Mouse (Mus musculus) gastrocnemius, adult 8-10 months (tissue): ENCODE data around the gene Ahdc1. TPM values are rescaled to one million over a fixed set of nuclear protein-coding genes. Genes with fewer than 3 reads are reported as not detected.
A peak's percentile ranks its signal among the peaks of the same experiment; 100 is the strongest.

Experiments used
- DNase-seq, 2 experiments: peaks; one replicate each; pipeline ENCODE4 v3.0.0; 2022; ENCODE audit warnings: low spot score in 2 of 2
- total RNA-seq, 4 experiments: library from RNA; stranded (reverse); gene quantifications; 2 replicates each; pipeline ENCODE4 v1.2.4; 2022

Gene Ahdc1
- total RNA-seq, 4 experiments from 2014 or later: 26.3 to 32.9 (median 28.9) TPM

- no peak for DNase-seq
Observed at GRCm38 (mm10) chr4:133054530-133054929, 43.5 kb downstream of the Ahdc1 start.

- DNase-seq: no peak
Observed at GRCm38 (mm10) chr4:133055163-133055951, 44.3 kb downstream of the Ahdc1 start.

DNA sequence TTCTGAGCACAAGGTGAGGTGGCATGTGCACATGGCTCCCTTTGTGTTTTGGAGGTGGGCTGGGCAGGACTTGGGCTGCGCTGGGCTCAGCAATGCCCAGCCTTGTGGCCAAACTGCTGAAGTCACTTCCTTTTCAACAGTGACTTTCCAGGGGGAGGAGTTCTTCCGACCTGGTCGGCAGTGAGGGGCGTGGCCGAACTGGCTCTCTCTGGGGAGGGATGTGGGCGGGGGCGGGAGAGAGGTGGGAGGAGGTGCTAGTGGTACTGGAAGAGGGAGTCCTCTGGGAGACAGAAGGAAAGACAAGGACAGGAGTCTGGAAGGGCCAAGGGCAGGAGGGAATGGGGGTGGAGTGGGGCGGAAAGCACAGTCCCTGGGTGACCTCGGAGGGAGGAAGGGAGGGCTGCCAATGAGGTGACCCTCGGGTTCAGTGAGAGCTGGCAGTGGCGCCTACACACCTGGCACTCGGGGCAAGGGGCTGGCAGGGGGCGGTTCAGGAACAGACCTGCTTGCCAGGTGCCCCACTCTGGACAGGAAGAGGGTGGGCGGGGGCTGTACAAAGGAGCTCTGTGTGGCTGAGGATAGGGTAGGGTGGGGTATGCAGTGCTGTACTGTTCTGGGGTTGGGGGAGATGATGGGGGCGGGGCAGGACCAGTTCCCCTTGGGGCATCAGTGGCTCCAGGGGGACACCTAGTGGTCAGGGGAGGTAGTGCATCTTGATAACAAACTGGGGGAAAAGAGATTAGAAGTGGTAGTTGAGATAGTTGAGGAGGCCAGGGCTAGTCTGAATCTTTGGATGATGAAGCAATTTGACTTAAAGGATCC is 45.2 kb downstream of the Ahdc1 start:
- peak; percentile 65 to 70 for DNase-seq

DNA sequence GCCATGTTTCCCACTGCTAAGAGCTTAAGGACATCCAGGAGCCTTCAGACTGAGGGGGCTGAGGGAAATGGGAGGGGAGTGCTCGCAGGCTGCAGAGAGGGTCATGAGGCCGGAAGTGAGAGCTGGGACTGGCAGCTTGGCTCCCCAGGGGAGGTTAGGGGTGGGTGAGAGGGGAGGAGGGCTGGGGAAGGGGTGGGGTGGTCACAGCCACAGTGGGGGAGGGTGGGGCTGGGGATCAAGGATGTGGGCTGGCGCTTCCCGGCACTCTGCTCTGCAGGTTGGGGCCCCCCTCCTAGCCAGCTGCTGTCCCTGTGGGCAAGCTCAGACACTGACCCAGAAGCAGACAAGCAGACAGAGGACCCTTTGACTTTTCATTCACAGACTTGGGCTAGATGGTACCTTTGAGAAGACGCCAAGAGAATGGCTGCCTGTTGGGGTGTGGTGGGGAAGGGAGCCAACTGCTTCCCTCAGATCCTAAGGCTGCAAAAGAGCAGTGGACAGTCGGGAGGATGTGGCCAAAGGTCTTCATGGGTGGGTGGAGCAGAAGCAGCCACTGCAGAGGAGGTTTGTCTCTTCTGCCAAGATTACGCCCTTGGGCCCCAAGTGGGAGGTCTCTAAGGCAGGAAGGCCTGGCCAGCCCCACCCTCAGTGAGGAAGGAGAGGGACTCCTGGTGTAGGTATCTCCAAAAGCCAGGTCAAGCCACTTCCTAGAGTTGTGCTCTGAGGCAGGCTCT is 46.5 kb downstream of the Ahdc1 start:
- DNase-seq: peak in 1 of 2 experiments; percentile 72

DNA sequence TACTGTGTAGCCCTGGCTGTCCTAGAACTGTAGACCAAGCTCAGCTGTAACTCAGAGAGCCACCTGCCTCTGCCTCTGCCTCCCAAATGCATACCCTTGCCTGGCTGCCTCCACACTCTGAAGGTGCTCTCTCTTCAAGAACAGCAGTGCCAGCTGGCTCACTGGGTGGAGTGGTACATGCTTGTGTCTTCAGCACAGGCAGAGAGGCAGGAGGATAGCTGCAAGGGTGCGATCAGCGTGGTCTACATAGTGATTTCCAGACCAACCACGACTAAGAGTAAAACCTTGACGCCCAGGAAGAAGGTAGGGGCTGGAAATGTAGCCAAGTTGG is 47.0 kb downstream of the Ahdc1 start:
- DNase-seq: no peak

- no peak for DNase-seq
Observed at GRCm38 (mm10) chr4:133058513-133059480, 47.7 kb downstream of the Ahdc1 start.

DNA sequence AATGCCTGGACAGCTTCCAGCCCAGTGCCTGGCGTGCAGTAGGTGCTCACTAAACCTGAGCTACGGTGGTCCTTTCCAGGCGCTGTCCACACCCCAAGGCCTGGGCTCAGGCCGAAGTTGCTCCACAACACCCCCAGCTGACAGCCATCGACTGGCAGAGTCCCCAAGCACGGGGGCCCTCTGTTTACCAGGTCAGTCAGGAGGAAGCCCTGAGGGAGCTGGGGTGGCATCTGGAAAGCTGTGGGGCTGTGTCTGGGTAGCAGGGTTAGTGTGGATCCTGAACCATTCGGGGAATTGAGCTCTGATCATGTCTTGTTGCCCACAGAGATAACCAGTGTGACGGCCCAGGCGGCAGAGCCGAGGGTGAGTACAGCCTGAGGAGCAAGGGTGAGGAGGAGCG is 49.6 kb downstream of the Ahdc1 start:
- no peak for DNase-seq

DNA sequence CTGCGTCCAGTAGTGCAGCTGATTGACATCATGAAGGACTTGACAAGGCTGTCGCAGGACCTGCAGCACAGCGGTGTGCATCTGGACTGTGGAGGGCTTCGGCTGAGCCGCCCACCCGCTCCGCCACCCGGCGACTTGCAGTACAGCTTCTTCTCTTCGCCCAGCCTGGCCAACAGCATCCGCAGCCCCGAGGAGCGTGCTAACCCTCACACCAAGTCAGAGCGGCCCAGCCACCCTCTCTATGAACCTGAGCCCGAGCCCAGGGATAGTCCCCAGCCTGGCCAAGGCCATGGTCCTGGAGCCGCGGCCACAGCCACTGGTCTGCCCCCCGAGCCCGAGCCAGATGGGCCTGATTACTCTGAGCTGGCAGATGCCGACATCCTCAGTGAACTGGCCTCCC is 50.7 kb downstream of the Ahdc1 start:
- no peak for DNase-seq

DNA sequence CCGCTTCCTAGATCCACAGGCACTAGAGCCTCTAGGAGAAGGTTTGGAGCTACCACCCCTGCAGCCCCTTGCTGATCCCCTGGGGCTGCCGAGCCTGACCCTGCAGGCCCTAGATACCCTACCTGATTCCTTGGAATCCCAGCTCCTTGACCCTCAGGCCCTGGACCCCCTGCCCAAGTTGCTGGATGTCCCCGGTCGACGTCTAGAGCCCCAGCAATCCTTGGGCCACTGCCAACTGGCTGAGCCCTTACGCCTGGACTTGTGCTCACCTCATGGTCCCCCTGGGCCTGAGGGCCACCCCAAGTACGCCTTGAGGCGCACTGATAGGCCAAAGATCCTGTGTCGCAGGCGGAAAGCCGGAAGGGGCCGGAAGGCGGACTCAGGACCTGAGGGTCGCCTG is 51.2 kb downstream of the Ahdc1 start:
- no peak for DNase-seq

DNA sequence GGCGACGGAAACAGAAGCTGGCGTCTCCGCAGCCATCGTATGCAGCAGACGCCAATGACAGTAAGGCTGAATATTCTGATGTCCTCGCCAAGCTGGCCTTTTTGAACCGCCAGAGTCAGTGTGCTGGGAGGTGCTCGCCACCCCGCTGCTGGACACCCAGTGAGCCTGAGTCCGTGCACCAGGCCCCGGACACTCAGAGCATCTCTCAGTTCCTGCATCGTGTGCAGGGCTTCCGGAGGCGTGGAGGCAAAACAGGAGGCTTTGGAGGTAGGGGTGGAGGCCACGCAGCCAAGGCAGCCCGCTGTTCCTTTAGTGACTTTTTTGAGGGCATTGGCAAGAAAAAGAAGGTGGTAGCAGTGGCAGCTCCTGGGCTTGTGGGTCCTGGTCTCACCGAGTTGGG is 52.1 kb downstream of the Ahdc1 start:
- no peak for DNase-seq

DNA sequence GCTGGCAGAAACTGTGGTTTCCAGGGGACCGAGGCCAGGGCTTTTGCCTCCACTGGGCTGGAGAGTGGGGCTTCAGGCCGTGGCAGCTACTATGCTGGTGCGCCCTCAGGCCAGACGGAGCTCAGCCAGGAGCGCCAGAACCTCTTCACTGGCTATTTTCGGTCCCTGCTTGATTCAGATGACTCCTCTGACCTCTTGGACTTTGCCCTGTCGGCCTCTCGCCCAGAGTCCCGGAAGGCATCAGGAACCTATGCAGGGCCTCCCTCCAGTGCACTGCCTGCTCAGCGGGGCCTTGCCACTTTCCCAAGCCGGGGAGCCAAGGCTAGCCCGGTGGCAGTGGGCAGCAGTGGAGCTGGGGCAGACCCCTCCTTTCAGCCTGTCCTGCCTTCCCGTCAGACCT is 52.7 kb downstream of the Ahdc1 start:
- peak in 1 of 2 experiments; percentile 65 for DNase-seq

DNA sequence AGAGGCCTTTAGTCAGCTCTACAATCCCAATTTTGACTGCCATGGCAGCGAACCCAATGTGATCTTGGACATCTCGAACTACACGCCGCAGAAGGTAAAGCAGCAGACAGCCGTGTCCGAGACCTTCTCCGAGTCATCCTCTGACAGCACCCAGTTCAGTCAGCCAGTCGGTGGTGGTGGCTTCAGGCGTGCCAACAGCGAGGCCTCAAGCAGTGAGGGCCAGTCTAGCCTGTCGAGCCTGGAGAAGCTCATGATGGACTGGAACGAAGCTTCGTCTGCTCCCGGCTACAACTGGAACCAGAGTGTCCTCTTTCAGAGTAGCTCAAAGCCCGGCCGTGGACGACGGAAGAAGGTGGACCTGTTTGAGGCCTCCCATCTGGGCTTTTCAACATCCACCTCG is 53.7 kb downstream of the Ahdc1 start:
- no peak for DNase-seq

- DNase-seq: no peak
Observed at GRCm38 (mm10) chr4:133065894-133066386, 54.9 kb downstream of the Ahdc1 start.

DNA sequence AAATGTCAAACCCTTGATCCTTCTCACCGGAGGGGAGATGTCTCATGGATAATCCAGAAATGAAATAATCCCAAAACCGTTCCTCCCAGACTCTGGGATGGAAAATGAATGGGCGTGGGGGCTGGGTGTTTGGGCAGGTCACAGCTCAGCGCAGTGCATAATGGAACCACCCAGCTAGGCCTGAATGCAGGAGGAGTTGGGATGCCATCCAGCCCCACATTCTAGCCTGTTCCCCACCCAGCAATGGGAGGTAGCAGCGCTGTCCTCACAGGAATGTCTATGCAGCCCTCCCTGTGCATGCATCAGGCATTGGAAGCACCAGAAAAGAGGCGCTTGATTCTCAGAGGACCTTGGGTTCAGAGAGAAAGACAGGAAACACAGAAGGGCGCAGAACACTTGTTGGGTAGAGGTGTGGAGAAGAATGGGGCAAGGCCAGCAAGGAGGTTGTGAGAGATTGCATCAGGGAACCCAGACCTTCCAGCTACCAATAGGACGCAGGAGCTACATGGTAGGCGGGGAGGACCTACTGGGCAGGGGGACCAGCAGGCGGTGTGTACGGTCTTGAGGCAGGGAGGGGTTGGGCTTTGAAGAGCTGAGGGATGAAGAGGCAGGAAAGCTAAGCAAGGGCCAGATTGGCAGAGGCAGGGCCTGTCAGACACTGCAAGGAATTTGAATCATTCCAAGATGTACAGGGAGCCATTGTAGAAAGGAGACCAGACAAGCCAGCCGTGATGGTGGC is 57.5 kb downstream of the Ahdc1 start:
- DNase-seq: peak in 1 of 2 experiments; percentile 60

DNA sequence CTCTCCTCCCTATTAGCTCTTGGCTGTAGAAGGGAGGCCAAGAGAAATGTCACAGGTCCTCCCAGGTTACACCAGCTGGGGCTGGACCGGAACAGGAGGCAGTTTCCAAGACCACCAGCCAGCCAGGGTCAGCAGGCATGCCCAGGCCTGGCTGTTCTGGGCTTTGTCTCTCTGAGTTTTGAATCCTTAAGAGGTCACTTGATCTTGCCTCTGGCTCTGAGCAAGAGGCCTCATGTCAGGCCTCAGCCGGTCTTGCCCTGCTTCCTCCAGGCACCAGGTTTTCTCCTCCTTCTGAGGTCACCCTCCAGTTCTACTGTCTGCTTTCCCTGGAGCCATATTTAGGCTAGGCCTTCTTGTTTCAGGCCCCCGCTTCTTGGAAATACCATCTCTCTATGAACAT is 59.3 kb downstream of the Ahdc1 start:
- DNase-seq: peak in 1 of 2 experiments; percentile 73

GRCm38 (mm10) chr4:133070821-133071372 is 59.8 kb downstream of the Ahdc1 start:
- DNase-seq: no peak

GRCm38 (mm10) chr4:133073192-133073591 is 62.1 kb downstream of the Ahdc1 start:
- DNase-seq: no peak

GRCm38 (mm10) chr4:133074070-133074819 is 63.2 kb downstream of the Ahdc1 start:
- DNase-seq: no peak
